Mouse (Mus musculus): ENCODE data around the gene Ubac2.

GRCm38 (mm10) chr14:121919752-121920151, 41.3 kb downstream of the Ubac2 start:
- TF ChIP-seq TAL1 (IDR thresholded peaks at IDR 0.05; ENCODE audit: low read length): no peak
- no peak for TF ChIP-seq GATA1 (IDR thresholded peaks at IDR 0.05; ENCODE audit: low read length)
